Mouse (Mus musculus) forebrain, postnatal 0 days (tissue): ENCODE results near the gene Cpm. TPM values are rescaled to one million over a fixed set of nuclear protein-coding genes. Genes with fewer than 3 reads are reported as not detected.

ENCODE experiments used
- ATAC-seq: fragments of 200-750 bp; cut with Nextera tagmentation; 2 replicates; pipeline ENCODE4 v1.8.0; 2017; ENCODE audit warnings: mild to moderate bottlenecking, moderate library complexity
- DNase-seq: peaks from one replicate; pipeline ENCODE4 v3.0.0-alpha.2; 2015
- H3K27ac ChIP-seq: fragments of 300-500 bp; sonication (generic); 2 replicates; pipeline ENCODE4 v1.5.1; 2014; ENCODE audit warnings: low read depth, mild to moderate bottlenecking, antibody characterized with exemption, low read length, moderate library complexity, mixed read lengths
- H3K27me3 ChIP-seq: fragments of 300-500 bp; sonication (generic); 2 replicates; pipeline ENCODE4 v1.6.1; 2014; ENCODE audit warnings: mild to moderate bottlenecking, low read length, mixed read lengths; ENCODE audit not compliant: insufficient read depth
- H3K36me3 ChIP-seq: fragments of 300-500 bp; sonication (generic); 2 replicates; pipeline ENCODE4 v1.6.1; 2014; ENCODE audit warnings: mild to moderate bottlenecking, moderate library complexity; ENCODE audit not compliant: insufficient read depth
- H3K4me1 ChIP-seq: fragments of 300-500 bp; sonication (generic); 2 replicates; pipeline ENCODE4 v1.6.1; 2014; ENCODE audit warnings: antibody characterized with exemption; ENCODE audit not compliant: insufficient read depth
- H3K4me2 ChIP-seq: fragments of 300-500 bp; sonication (generic); 2 replicates; pipeline ENCODE4 v1.6.1; 2014; ENCODE audit warnings: low read depth, mild to moderate bottlenecking, moderate library complexity
- H3K4me3 ChIP-seq: fragments of 300-500 bp; sonication (generic); 2 replicates; pipeline ENCODE4 v1.5.1; 2014; ENCODE audit warnings: low read depth, low read length, mixed read lengths
- H3K9ac ChIP-seq: fragments of 300-500 bp; sonication (generic); 2 replicates; pipeline ENCODE4 v1.6.1; 2014; ENCODE audit warnings: mild to moderate bottlenecking
- H3K9me3 ChIP-seq: fragments of 300-500 bp; sonication (generic); 2 replicates; pipeline ENCODE4 v1.6.1; 2016; ENCODE audit warnings: low read length
- CTCF ChIP-seq: sonication (generic); IDR thresholded peaks from 2 replicates; pipeline ENCODE4 v1.5.1; 2016; ENCODE audit warnings: antibody characterized with exemption, control low read depth, low read depth
- WGBS: fragments of 180-500 bp; shearing (Covaris S2); extraction: QIAGEN DNeasy Blood & Tissue Kit; methylation state at CpG from one replicate; pipeline ENCODE4 v1.1.7; 2014; 5-methylcytosine and 5-hydroxymethylcytosine counted together
- polyA plus RNA-seq: library from polyadenylated mRNA; unstranded; fragments of >200 nt; fragmentation: Nextera tagmentation; extraction: Ambion mirVana; gene quantifications from 2 replicates; pipeline ENCODE4 v1.2.1, GENCODE M21; 2015
- total RNA-seq: library from RNA; depleted of rRNA; stranded (reverse); fragments of >200 nt; gene quantifications from 2 replicates; pipeline ENCODE4 v1.2.3, GENCODE M21; 2014

Cpm gene
- total and polyA plus RNA-seq, 2 experiments from 2014 or later = 3.4 to 7.5 TPM

GRCm38 (mm10) chr10:117638578-117639220 is 9.4 kb downstream of the Cpm start:
- no peak for TF ChIP-seq CTCF
- no peak for ATAC-seq
- Histone ChIP-seq H3K36me3 (no peaks in the 10 kb centered on the region), H3K27me3 (no peaks in the 10 kb centered on the region), H3K4me2 (no peak overlapping the region), H3K9ac (no peak overlapping the region), H3K27ac (no peak overlapping the region), H3K4me1 (no peaks in the 10 kb centered on the region), H3K9me3 (no peaks in the 10 kb centered on the region), H3K4me3 (no peak overlapping the region)
- no peak for DNase-seq
- WGBS = 88% methylated on average over 7 of the region's 7 CpGs

- Histone ChIP-seq H3K27me3 (no peaks in the 10 kb centered on the region), H3K36me3 (no peaks in the 10 kb centered on the region), H3K4me3 (no peak overlapping the region), H3K4me2 (no peak overlapping the region), H3K9me3 (no peaks in the 10 kb centered on the region), H3K4me1 (no peaks in the 10 kb centered on the region), H3K27ac (no peak overlapping the region), H3K9ac (no peak overlapping the region)
- DNase-seq (no peak), ATAC-seq (no peak)
- WGBS = 93% methylated on average over 8 of the region's 8 CpGs
- no peak for TF ChIP-seq CTCF
These were observed 9.9 kb downstream of the Cpm start for GRCm38 (mm10) chr10:117639221-117639599.

GRCm38 (mm10) chr10:117639899-117640594 is 10.7 kb downstream of the Cpm start:
- TF ChIP-seq CTCF = no peak
- no peaks in the 10 kb centered on the region for H3K36me3 ChIP-seq
- DNase-seq (no peak), ATAC-seq (no peak)
- no peak overlapping the region for H3K4me2 ChIP-seq
- H3K27ac ChIP-seq = no peak overlapping the region
- no peaks in the 10 kb centered on the region for H3K4me1 ChIP-seq
- no peak overlapping the region for H3K9ac ChIP-seq
- H3K4me3 ChIP-seq = no peak overlapping the region
- H3K27me3 ChIP-seq = no peaks in the 10 kb centered on the region
- H3K9me3 ChIP-seq = no peaks in the 10 kb centered on the region
- 67% methylated on average over 21 of the region's 21 CpGs for WGBS

- H3K27me3 ChIP-seq = no peaks in the 10 kb centered on the region
- ATAC-seq (no peak), DNase-seq (no peak)
- H3K4me2 ChIP-seq = no peak overlapping the region
- no peak overlapping the region for H3K4me3 ChIP-seq
- no peaks in the 10 kb centered on the region for H3K9me3 ChIP-seq
- 80% methylated on average over 7 of the region's 7 CpGs for WGBS
- no peak for TF ChIP-seq CTCF
- H3K27ac ChIP-seq = no peak overlapping the region
- H3K4me1 ChIP-seq = no peaks in the 10 kb centered on the region
- H3K36me3 ChIP-seq = no peaks in the 10 kb centered on the region
- H3K9ac ChIP-seq = no peak overlapping the region
These were observed 11.3 kb downstream of the Cpm start for GRCm38 (mm10) chr10:117640595-117641078.

- no peak overlapping the region for H3K9ac ChIP-seq
- H3K27ac ChIP-seq = no peak overlapping the region
- DNase-seq = no peak
- no peak overlapping the region for H3K4me3 ChIP-seq
- ATAC-seq = no peak
- peak overlapping the region; percentile 30 for H3K4me2 ChIP-seq
- H3K36me3 ChIP-seq = no peaks in the 10 kb centered on the region
- H3K9me3 ChIP-seq = no peaks in the 10 kb centered on the region
- H3K4me1 ChIP-seq = no peaks in the 10 kb centered on the region
- H3K27me3 ChIP-seq = no peaks in the 10 kb centered on the region
- WGBS = 43% methylated on average over 20 of the region's 20 CpGs
- TF ChIP-seq CTCF = no peak
These were observed 12.3 kb downstream of the Cpm start for GRCm38 (mm10) chr10:117641400-117642200.

- no peak overlapping the region for H3K27ac ChIP-seq
- no peak for TF ChIP-seq CTCF
- DNase-seq (no peak), ATAC-seq (no peak)
- H3K4me2 ChIP-seq = no peak overlapping the region
- H3K27me3 ChIP-seq = no peaks in the 10 kb centered on the region
- no peaks in the 10 kb centered on the region for H3K9me3 ChIP-seq
- no peak overlapping the region for H3K4me3 ChIP-seq
- no peak overlapping the region for H3K9ac ChIP-seq
- WGBS = 88% methylated on average over 9 of the region's 9 CpGs
- H3K36me3 ChIP-seq = no peaks in the 10 kb centered on the region
- H3K4me1 ChIP-seq = no peaks in the 10 kb centered on the region
These were observed 12.8 kb downstream of the Cpm start for GRCm38 (mm10) chr10:117642201-117642450.
